16 mouse cellular contexts compared by ENCODE assay signal in the genomic region with DNA sequence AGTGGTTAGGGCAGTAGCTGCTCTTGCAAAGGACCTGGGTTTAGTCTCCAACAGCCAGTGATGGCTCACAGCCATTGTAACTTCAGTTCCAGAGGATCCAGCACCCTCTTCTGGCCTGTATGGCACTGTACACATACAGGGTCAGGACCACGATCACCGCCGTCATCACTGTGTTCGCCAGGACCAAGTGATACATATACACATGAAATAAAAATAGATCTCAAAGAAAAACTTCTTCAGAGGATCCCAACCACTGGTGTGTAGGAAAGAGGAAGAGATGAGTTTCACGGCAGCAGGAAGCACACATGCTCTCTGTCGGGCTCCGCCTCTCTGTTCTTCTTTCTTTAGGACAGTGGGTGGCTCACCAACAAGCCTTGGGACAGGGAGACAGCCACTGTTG.
DNase-seq lines count a peak whose midpoint lies in the region; ATAC-seq and TF ChIP-seq lines count a peak whose summit lies in the region.
"Had no signal": no experiment of that assay in that cellular context is flagged by ENCODE, and none has a peak within 500 bp of the region (broad histone marks: within the 10 kb centered on the region; RNA-seq: fewer than 3 reads in every experiment).

No protein-coding gene starts in this region.

- 88% methylated on average over 7 of the region's 7 CpGs for WGBS in embryonic facial prominence, embryonic 10.5 days

- ATAC-seq in granulocyte monocyte progenitor cell, adult 5-6 weeks (replicated peaks; ENCODE audit: poor library complexity, severe bottlenecking), result peak; percentile 88
- ATAC-seq: forebrain, embryonic 15.5 days; midbrain, embryonic 15.5 days had no signal

- peak; percentile 33 for TF ChIP-seq CTCF in left cerebral cortex, adult 2 months (IDR thresholded peaks at IDR 0.05)
- TF ChIP-seq CTCF in ES-Bruce4 (IDR thresholded peaks at IDR 0.05; ENCODE audit: low read depth, low read length), result peak; percentile 69

- no peak overlapping the region for H3K9ac ChIP-seq in ES-Bruce4 (ENCODE audit: low read depth, poor library complexity, severe bottlenecking)
- H3K9ac ChIP-seq: embryonic facial prominence, embryonic 12.5 days; forebrain, embryonic 15.5 days; hindbrain, embryonic 15.5 days; midbrain, embryonic 15.5 days had no signal

- H3K27me3 ChIP-seq in ES-Bruce4 (ENCODE audit: control insufficient read depth, insufficient read depth, low read length, poor library complexity, severe bottlenecking), result no peaks in the 10 kb centered on the region
- H3K27me3 ChIP-seq in embryonic facial prominence, embryonic 10.5 days (replicated peaks; ENCODE audit: low read depth, poor library complexity, severe bottlenecking), result 0 out of 2 replicates have a peak, but pooled peaks cover 3% of the 10 kb centered on the region
- H3K27me3 ChIP-seq: embryonic facial prominence, embryonic 12.5 days; forebrain, embryonic 15.5 days; hindbrain, embryonic 15.5 days; midbrain, embryonic 15.5 days had no signal

- intact Hi-C loops in left cerebral cortex, adult 2 months (cut with DNase I), result no loop called here

- DNase-seq in left cerebral cortex, adult 2 months (ENCODE audit: extremely low spot score in 1 of 2, low spot score in 2 of 2), result no peak
- no peak for DNase-seq in left cerebral cortex, adult 18-20 months (ENCODE audit: low spot score in 2 of 2)
- DNase-seq in A20 (ENCODE audit: low read depth, low spot score), result peak; percentile 58
- no peak for DNase-seq in embryonic facial prominence, embryonic 10.5 days (ENCODE audit: low spot score)
- no peak for DNase-seq in right cerebral cortex, postnatal 36 days (ENCODE audit: low spot score in 2 of 2)
- DNase-seq in kidney, postnatal 36 days, result no peak
- DNase-seq: cerebellum, adult 11 months; kidney, postnatal 25 days; left cerebral cortex, postnatal 4 days; thymus, postnatal 14 days had no signal

- TF ChIP-seq POLR2A in ES-Bruce4 (IDR thresholded peaks at IDR 0.05; ENCODE audit: insufficient read depth, low read length), result no peak

- H3K9me3 ChIP-seq in ES-Bruce4 (replicated peaks; ENCODE audit: control insufficient read depth, insufficient read depth, low read length, poor library complexity, severe bottlenecking), result no peaks in the 10 kb centered on the region
- H3K9me3 ChIP-seq in embryonic facial prominence, embryonic 10.5 days, result no peaks in the 10 kb centered on the region
- H3K9me3 ChIP-seq: embryonic facial prominence, embryonic 12.5 days; forebrain, embryonic 15.5 days; hindbrain, embryonic 15.5 days; midbrain, embryonic 15.5 days had no signal

- H3K4me3 ChIP-seq in left cerebral cortex, adult 2 months, result no peak overlapping the region
- H3K4me3 ChIP-seq in ES-Bruce4 (ENCODE audit: low read depth, low read length), result no peak overlapping the region
- no peak overlapping the region for H3K4me3 ChIP-seq in embryonic facial prominence, embryonic 10.5 days
- H3K4me3 ChIP-seq: embryonic facial prominence, embryonic 12.5 days; forebrain, embryonic 15.5 days; hindbrain, embryonic 15.5 days; midbrain, embryonic 15.5 days had no signal

- no peak overlapping the region for H3K27ac ChIP-seq in left cerebral cortex, adult 2 months
- no peak overlapping the region for H3K27ac ChIP-seq in ES-Bruce4 (ENCODE audit: insufficient read depth, low read length)
- no peak overlapping the region for H3K27ac ChIP-seq in embryonic facial prominence, embryonic 10.5 days (replicated peaks)
- H3K27ac ChIP-seq: embryonic facial prominence, embryonic 12.5 days; forebrain, embryonic 15.5 days; hindbrain, embryonic 15.5 days; midbrain, embryonic 15.5 days had no signal

- H3K4me1 ChIP-seq in ES-Bruce4 (ENCODE audit: control insufficient read depth, insufficient read depth, low read length), result no peaks in the 10 kb centered on the region
- H3K4me1 ChIP-seq in embryonic facial prominence, embryonic 10.5 days, result no peaks in the 10 kb centered on the region
- H3K4me1 ChIP-seq: embryonic facial prominence, embryonic 12.5 days; hindbrain, embryonic 15.5 days had no signal

- H3K36me3 ChIP-seq in ES-Bruce4 (ENCODE audit: control insufficient read depth, insufficient read depth, low read length, poor library complexity, severe bottlenecking), result no peaks in the 10 kb centered on the region
- peaks cover 87% of the 10 kb centered on the region for H3K36me3 ChIP-seq in embryonic facial prominence, embryonic 10.5 days (replicated peaks)

- TF ChIP-seq EP300 in ES-Bruce4 (IDR thresholded peaks at IDR 0.05; ENCODE audit: insufficient read depth, low read depth, low read length), result no peak
